Mouse (Mus musculus): ENCODE data around the gene Gm27027. TPM values are rescaled to one million over a fixed set of nuclear protein-coding genes. Genes with fewer than 3 reads are reported as not detected.

Gene Gm27027
- polyA plus RNA-seq, 1 experiment from 2014 or later = not detected

DNA sequence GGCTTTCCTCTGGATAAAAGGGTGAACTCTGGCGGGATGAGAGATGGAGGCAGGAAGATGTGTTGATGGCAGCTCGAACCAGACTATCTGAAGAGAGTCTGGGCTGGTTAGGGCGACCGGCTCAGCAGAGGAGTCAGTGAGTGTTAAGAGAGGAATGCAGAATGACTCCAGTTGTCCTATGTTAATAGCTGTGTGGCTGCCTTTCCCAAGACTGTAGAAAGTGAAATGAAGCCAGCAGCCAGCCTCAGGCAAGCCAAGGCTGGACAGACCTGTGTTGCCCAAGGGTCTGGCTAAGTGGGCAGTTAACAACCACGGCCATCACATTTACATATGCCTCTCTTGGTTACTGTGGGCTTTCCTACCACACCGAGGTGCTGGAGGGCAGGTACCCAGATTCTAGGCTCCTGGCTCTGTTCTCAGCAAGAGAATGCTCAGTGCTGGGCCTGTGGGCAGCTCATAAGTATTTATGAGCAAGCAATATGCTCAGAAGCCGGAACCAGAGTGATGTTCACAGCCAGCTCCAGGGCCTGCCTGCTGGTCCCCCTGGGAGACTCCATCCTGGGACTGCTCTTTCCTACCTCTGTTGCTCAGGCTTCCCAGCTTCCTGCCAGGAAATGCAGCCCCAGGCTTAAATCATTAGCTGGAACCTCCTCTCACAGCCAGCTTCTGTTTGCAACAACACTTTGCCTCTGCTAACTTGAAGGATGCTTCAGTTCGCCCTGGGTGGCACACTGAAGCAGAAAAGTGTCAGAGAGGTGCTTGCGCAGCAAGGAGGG is 88.4 kb downstream of the Gm27027 start:
- Histone ChIP-seq H3K36me3 (ENCODE audit: insufficient read depth, low read length) (no peaks in the 10 kb centered on the region), H3K4me1 (ENCODE audit: insufficient read depth, low read depth, low read length) (no peaks in the 10 kb centered on the region), H3K27ac (ENCODE audit: low read length) (no peak overlapping the region), H3K9me3 (ENCODE audit: low read length) (no peaks in the 10 kb centered on the region), H3K4me2 (replicated peaks; ENCODE audit: low read depth, low read length) (no peak overlapping the region), H3K4me3 (ENCODE audit: low read depth, low read length) (no peak overlapping the region), H3K27me3 (replicated peaks; ENCODE audit: insufficient read depth, low read length) (no peaks in the 10 kb centered on the region), H3K9ac (replicated peaks; ENCODE audit: low read depth) (no peak overlapping the region)
- no peak for ATAC-seq
- WGBS = 55% methylated on average over 9 of the region's 9 CpGs
- DNase-seq (ENCODE audit: low spot score) = no peak
- no peak for TF ChIP-seq EP300 (IDR thresholded peaks at IDR 0.05)
- TF ChIP-seq CTCF (IDR thresholded peaks at IDR 0.05) = no peak

Other genes with a start within 250 kb of the Gm27027 start
- 69.6 and 76.6 TPM in 2 replicates for gene Ext2, start 173.8 kb downstream of the Gm27027 start, polyA plus RNA-seq (2015; fragmentation: Nextera tagmentation; extraction: Ambion mirVana)
- gene Accs, start 146.4 kb downstream of the Gm27027 start, polyA plus RNA-seq (2015; fragmentation: Nextera tagmentation; extraction: Ambion mirVana) = 5.7 and 6.0 TPM in 2 replicates
- not detected in 2 replicates for gene Accsl, start 127.2 kb downstream of the Gm27027 start, polyA plus RNA-seq (2015; fragmentation: Nextera tagmentation; extraction: Ambion mirVana)
- gene Gm13889, start 39.2 kb downstream of the Gm27027 start, polyA plus RNA-seq (2015; fragmentation: Nextera tagmentation; extraction: Ambion mirVana) = 62.6 and 64.6 TPM in 2 replicates
- 46.1 and 59.9 TPM in 2 replicates for gene Alkbh3, start 14.5 kb upstream of the Gm27027 start, polyA plus RNA-seq (2015; fragmentation: Nextera tagmentation; extraction: Ambion mirVana)
- 57.2 and 69.7 TPM in 2 replicates for gene Hsd17b12, start 161.6 kb upstream of the Gm27027 start, polyA plus RNA-seq (2015; fragmentation: Nextera tagmentation; extraction: Ambion mirVana)